Mouse (Mus musculus): Measurements from ENCODE around the gene Nr2c2ap.

Nr2c2ap gene

GRCm38 (mm10) chr8:70118726-70119700, 12.1 kb upstream of the Nr2c2ap start:
- DNase-seq (ENCODE audit: extremely low spot score), result no peak

- peak; percentile 74 for DNase-seq (ENCODE audit: extremely low spot score)
These were observed 10.5 kb upstream of the Nr2c2ap start, which contains the start of gene Ncan for GRCm38 (mm10) chr8:70120667-70121066. Gene Ncan (minus strand): TSS chr8:70120873.

GRCm38 (mm10) chr8:70122863-70123262, 8.3 kb upstream of the Nr2c2ap start:
- no peak for DNase-seq (ENCODE audit: extremely low spot score)

GRCm38 (mm10) chr8:70124992-70125391, 6.1 kb upstream of the Nr2c2ap start:
- no peak for DNase-seq (ENCODE audit: extremely low spot score)

- no peak for DNase-seq (ENCODE audit: extremely low spot score)
These were observed 2.7 kb upstream of the Nr2c2ap start for GRCm38 (mm10) chr8:70128435-70128834.

- no peak for DNase-seq (ENCODE audit: extremely low spot score)
These were observed 1.7 kb upstream of the Nr2c2ap start for GRCm38 (mm10) chr8:70129309-70129952.

- no peak for DNase-seq (ENCODE audit: extremely low spot score)
These were observed 1.1 kb upstream of the Nr2c2ap start for GRCm38 (mm10) chr8:70130066-70130465.

- DNase-seq (ENCODE audit: extremely low spot score), result no peak
These were observed 3.0 kb downstream of the Nr2c2ap start for GRCm38 (mm10) chr8:70134086-70134485.

- no peak for DNase-seq (ENCODE audit: extremely low spot score)
These were observed 3.8 kb downstream of the Nr2c2ap start for GRCm38 (mm10) chr8:70134931-70135330.

GRCm38 (mm10) chr8:70136591-70136990, 5.5 kb downstream of the Nr2c2ap start:
- DNase-seq (ENCODE audit: extremely low spot score), result no peak

GRCm38 (mm10) chr8:70137890-70138289, 6.8 kb downstream of the Nr2c2ap start:
- no peak for DNase-seq (ENCODE audit: extremely low spot score)

- DNase-seq (ENCODE audit: extremely low spot score), result peak; percentile 99
These were observed 8.1 kb downstream of the Nr2c2ap start, which contains the start of the genes Rfxank, Borcs8 and Mef2b for GRCm38 (mm10) chr8:70139026-70139857. Gene Rfxank (minus strand): TSS chr8:70139154. Gene Borcs8 (plus strand): TSS chr8:70139499. Gene Mef2b (plus strand): TSS chr8:70139711.

GRCm38 (mm10) chr8:70139981-70140380, 8.8 kb downstream of the Nr2c2ap start:
- no peak for DNase-seq (ENCODE audit: extremely low spot score)

GRCm38 (mm10) chr8:70147678-70148607, 16.8 kb downstream of the Nr2c2ap start:
- no peak for DNase-seq (ENCODE audit: extremely low spot score)

GRCm38 (mm10) chr8:70150158-70150557, 19.0 kb downstream of the Nr2c2ap start:
- peak; percentile 31 for DNase-seq (ENCODE audit: extremely low spot score)

GRCm38 (mm10) chr8:70152537-70153257, 21.6 kb downstream of the Nr2c2ap start:
- peak; percentile 74 for DNase-seq (ENCODE audit: extremely low spot score)

GRCm38 (mm10) chr8:70157240-70157800, 26.2 kb downstream of the Nr2c2ap start:
- DNase-seq (ENCODE audit: extremely low spot score), result no peak

- peak; percentile 89 for DNase-seq (ENCODE audit: extremely low spot score)
These were observed 27.1 kb downstream of the Nr2c2ap start for GRCm38 (mm10) chr8:70158069-70158853.

- no peak for DNase-seq (ENCODE audit: extremely low spot score)
These were observed 28.1 kb downstream of the Nr2c2ap start for GRCm38 (mm10) chr8:70159211-70159610.

All from embryo, embryonic 9.5 days (tissue).